Mouse (Mus musculus): ENCODE data around the gene Utp11.

- TF ChIP-seq CTCF (IDR thresholded peaks at IDR 0.05; ENCODE audit: insufficient read depth, low read depth, low read length) (no peak), POLR2A (IDR thresholded peaks at IDR 0.05; ENCODE audit: insufficient read depth, low read depth, low read length) (no peak)
Measured at GRCm38 (mm10) chr4:124663034-124663433, 30.4 kb downstream of the Utp11 start.
